Mouse (Mus musculus) adrenal gland, postnatal 36 days (tissue): Measurements from ENCODE around the gene Rfx8. TPM values are rescaled to one million over a fixed set of nuclear protein-coding genes. Genes with fewer than 3 reads are reported as not detected.

ENCODE experiments used
- DNase-seq, 2 experiments: peaks; one replicate each; pipeline ENCODE4 v3.0.0; 2021; ENCODE audit warnings: mixed read lengths in 1 of 2
- total RNA-seq, 2 experiments: library from RNA; stranded (reverse); gene quantifications; 2 replicates each; pipeline ENCODE4 v1.2.3; 2021

Rfx8 gene
- total RNA-seq, 2 experiments from 2014 or later = 0.20 TPM; not detected in 1

GRCm38 (mm10) chr1:39734881-39735280 lies 14.1 kb upstream of the Rfx8 start:
- DNase-seq = no peak

- DNase-seq = peak in 1 of 2 experiments; percentile 27
Measured at GRCm38 (mm10) chr1:39734311-39734710, 13.5 kb upstream of the Rfx8 start.

DNA sequence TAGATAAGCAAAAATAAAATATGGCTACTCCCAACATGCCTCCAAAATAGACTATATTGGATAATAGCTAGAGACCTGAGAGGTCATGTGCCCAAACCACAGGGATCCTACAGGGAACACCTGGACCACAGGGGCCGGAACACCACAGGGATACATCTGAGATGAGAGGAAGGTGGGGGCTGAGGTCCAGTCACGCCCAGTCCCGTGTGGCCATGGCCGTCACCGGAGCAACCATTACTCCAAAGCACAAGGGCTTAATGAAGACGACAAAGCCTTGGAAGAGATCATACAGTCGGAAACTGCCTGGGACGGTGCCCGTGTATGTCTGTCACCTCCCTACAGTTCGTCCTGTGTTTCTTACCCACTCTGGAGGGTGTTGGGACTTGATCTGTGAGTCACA lies 13.1 kb upstream of the Rfx8 start:
- DNase-seq = no peak

DNA sequence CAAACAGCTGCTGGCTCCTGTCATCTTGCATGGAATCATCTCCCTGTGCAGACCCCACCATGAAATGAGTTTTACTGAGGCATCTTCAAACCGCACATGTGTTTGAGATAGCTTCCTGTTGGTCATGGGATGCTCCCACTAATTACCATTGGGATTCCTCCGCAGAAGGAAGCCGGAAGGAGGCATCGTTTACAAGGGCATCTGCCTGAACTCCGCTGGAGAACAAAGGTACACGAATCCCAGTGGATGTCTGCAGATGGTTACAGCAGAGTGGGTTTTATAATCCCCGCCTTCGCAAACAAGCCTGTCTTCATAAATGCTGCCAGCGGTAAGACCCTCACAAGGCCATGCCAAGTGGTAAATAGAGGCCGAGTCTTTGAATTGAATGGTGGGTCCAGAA lies 11.3 kb upstream of the Rfx8 start:
- DNase-seq = no peak

GRCm38 (mm10) chr1:39731543-39731942 lies 10.7 kb upstream of the Rfx8 start:
- DNase-seq = peak in 1 of 2 experiments; percentile 44

DNA sequence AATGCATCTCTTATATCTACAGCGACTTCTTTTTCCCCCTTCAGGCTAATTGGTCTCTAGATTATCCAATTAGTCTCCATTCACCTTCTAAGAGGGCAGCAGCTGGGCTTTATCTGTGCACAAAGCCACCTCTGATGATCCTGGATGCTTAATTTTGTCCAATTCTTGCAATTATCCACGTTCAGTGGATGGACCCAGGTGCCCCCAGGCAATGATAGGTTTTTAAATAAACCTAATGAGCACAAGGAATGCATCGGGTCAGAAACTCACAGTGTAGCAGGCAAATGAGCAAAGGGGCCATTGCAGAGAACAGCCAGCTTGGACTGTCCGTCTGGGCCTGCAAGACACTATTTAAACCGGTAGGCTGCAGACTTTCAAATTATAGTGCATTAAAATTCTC lies 10.1 kb upstream of the Rfx8 start:
- no peak for DNase-seq

GRCm38 (mm10) chr1:39729919-39730318 lies 9.1 kb upstream of the Rfx8 start:
- no peak for DNase-seq

DNA sequence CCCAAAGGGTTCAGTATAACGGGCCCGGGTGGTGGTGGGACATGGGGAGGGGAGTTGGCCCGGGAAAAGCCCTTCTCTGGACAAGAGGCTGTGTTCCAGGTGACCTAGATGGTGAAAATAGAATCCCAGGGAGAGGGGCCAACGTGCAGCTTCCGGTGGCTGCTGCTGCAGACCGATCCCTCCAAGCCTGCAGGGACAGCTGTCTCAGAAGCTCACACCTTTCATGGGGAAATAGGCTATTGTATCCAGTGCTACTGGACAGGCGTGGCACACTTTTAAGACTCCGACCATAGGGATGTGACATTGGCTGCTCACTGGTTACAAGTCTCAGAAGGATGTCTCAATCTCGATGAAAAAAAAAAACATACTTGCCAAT lies 542 bp upstream of the Rfx8 start:
- no peak for DNase-seq

DNA sequence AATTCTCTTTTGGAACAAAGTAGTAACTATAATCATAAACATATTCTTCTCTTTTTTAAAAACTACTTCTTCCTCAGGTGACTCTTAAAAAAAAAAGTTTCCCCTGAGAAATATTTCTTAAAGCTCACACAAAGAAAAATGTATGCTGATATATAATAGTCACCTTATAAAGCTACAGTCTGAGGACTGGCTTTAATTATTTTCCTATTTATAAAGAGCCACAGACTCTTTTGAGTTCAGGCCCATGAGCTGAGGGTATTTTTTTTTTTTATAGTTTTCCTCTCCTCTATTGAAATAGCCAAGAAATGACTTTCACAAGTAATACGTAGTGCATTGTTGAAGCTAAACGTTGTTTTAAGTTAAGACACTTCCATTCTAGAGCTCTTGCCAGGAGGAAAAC lies 611 bp downstream of the Rfx8 start:
- no peak for DNase-seq

DNA sequence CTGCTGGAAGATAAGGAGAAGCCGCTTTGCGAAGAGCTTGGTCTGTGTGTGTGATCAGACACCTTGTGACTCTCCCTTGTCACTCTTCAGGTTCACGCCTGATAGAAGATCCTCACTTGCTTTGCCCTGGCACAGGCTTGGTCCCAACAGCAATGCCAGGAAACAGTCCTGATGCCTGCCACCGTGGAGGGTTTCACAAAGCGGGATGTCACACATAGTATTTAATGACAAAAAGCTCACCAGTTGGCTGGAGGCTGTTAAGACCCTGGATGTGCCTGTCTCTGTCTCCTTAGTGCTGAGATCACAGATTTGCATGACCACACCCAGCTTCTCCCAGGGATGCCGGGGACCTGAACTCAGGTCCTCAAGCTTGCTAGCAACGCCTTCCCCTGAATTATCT lies 5.2 kb downstream of the Rfx8 start:
- no peak for DNase-seq

DNA sequence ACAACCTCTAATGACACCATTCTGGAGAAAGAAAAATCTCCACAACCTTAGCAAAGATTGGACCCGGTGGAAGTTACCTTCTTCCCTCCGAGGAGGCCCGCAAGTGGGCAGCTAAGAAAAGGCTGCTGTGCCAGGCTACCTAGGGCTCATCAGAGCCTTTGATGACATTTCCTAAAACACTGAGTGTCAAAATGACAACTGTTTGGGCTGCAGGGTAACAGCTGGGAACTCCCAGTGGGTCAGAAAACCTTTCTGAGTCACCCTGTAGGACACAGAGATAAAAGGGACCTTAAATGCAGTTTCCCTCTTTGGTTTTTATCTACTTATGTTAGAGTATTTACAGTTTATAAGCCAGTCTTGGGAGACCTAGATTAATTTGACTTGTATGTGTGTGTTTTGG lies 6.1 kb downstream of the Rfx8 start:
- no peak for DNase-seq

DNA sequence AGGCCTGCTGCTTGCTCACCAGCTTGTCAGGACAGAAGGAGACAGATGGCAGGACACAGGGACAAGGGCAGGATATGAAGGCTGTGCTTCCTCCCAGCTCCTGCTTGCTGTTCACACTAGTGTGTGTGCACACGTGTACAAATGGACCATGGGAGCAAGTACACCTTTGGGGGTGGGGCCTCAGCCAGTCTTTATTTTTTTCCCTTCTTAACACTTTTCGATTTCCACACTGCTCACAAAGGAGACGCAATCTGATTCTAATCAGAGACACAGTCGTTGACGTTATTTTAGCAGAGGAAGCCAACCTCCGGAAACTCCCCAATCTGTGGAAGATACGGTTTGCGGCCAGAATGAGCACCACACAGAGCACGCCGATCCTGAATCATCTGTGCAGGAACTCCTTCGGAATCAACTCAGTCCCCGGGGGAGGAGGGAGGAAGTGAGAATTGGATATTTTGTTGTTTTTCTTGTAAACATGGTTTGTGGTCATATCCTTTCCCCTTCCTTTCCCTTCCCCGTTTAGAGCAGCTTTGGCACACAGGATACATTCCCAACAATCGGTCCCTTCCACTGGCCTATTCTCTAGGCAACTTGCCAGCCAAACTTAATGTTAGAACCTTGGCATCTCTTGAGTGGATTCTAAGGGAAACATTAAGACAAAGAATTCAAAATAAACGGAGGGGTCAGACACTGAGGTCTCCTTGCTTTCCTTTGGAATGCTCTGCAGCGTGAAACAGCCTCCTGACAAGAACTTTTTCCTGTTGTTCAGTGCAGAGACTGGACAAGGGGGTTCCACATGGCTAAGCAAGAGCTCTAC lies 6.7 kb downstream of the Rfx8 start:
- DNase-seq = peak; percentile 31 to 60

GRCm38 (mm10) chr1:39713300-39713699 lies 7.5 kb downstream of the Rfx8 start:
- no peak for DNase-seq

GRCm38 (mm10) chr1:39712261-39712660 lies 8.5 kb downstream of the Rfx8 start:
- DNase-seq = peak; percentile 49 to 63

DNA sequence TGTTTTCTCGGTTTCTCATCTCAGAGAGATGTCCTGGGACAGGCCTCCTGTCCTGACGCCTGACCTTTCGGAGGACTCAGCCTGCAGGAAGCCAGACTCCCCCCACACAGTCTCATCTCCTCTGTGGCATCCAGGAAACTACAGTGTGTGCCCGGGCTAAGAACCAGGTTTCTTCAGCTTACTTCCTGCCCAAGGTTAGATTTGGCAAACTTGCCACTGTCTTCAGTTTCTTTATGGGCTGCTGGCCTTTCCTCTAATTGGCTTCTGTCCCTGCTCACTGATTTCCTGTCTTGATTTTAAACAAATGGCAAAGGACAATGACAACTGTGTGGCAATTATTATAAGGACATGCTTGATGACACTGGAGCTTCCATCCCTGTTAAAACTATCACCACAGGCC lies 10.2 kb downstream of the Rfx8 start:
- DNase-seq = peak; percentile 22 to 46

DNA sequence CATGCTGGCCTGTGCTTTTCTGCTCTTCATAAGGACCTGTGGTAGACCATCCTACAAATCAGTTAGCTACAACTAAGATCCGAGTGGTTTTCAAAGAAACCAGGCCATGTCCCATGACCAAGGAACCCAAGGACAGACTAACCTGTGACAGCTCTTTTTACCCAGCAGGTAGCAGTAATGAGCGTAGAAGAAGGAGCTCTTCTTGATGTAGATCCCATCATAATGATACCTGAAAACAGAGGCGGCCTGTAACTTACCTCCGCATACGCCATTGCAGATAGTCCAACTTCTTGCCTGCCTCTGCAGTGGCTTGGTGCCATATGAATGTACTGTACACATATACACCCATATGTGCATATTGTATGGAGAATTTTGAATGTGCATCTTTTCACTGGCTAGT lies 10.8 kb downstream of the Rfx8 start:
- no peak for DNase-seq

- no peak for DNase-seq
Measured at GRCm38 (mm10) chr1:39708778-39709177, 12.0 kb downstream of the Rfx8 start.

DNA sequence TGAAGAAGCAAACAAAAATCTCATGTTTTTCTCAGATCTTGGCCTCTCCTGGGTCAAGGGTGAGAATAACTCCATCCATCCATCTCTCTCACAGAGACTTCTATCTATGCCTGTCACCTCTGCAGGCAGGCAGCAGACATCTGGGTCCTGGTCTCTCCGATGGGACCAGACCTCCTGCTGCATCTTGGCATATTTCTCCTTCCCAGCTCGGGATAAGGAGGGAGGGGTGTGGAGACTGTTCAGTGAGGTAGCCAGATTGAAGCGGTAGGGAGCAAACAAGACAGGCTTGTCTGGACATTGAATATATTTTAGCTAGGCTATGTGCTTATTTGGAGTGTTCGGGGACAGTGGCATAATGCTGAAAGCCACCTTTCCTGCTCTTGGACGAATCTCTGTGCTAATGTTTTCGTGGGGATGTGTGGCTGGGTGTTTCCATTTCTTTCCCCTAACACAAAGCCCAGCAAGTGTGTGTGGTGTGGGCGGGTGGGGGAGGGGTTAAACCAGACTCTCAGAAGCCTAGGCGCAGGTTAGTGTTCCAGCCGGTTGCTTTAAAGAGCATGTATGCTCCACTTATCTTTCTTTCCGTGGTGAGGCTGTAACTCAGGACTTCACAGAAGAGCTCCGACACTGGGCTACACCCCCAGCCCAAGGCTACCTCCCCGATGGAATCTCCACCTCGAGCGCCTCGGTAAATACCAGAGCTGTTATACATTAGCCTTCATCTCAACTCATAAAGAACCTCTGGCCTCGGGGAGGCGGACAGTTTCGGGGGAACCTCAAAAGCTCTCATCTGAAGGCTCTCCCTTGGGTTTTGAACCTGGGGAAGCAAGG lies 18.4 kb downstream of the Rfx8 start:
- DNase-seq = no peak

DNA sequence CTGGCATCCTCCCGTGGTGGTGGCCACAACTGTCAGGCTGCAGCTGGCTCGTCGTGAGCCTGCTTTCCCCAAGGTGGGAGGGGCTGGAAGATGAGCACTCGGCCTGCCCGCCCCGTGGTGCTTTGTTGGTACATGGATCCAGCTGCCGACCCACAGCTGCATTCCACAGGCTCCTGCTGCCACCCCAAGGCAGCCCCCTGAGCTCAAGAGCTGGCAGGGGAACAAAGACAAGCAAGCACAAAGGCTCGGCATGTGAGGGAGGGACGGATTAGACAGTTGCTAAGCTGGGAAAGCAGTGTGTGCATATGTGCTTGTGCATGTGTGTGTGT lies 19.6 kb downstream of the Rfx8 start:
- no peak for DNase-seq

DNA sequence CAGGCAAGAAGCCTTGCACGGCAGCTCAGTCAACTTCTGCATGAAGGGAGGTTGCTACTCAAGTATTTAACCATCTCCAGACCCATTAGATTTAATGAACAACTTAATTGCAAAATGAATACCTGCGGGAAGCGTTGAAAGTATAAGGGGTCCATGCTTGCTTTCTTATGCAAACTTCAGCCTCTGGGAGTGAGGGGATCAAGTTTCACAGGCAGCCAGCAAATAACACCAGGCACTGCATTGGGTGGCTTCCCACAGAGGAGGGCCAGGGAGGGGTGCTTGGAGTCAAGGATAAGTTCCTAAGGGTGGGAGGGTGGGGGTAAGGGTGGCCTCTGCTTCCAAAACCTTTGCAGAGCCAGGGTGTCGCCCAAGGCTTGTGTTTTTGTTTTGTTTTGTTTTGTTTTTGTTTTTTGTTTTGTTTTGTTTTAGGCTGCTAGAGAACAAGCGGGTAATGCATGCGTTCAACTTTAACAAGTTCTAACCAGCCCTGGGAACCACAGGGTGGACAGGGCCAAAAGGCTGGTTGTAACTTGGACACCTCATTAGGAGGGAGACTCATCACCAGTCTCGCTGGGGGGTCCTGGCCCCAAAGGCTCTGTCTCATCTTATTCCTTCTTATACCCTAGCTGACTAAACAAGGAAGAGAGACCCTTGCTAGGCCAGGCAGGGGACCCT lies 20.1 kb downstream of the Rfx8 start:
- no peak for DNase-seq

DNA sequence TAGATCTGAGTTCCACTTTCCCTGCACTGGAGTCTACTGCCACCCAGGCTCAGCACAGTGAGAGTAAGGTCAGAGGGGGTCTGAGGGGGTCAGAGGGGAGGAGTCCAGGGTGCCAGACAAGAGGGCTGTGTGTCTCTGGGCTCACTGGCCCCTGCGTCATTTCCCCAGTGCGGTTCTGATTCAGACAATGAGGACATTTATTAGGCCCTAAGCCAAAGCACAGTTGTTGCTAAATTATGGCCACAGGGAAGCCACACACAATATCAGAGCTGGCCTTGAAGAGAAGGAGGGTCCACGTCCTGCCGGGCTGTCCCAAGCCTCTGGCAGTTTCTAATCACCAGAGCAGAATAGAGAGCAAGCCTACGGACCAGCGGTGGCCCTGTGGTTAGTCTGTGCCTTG lies 22.3 kb downstream of the Rfx8 start:
- DNase-seq = peak; percentile 66 to 71

- DNase-seq = no peak
Measured at GRCm38 (mm10) chr1:39695198-39695597, 25.6 kb downstream of the Rfx8 start.

DNA sequence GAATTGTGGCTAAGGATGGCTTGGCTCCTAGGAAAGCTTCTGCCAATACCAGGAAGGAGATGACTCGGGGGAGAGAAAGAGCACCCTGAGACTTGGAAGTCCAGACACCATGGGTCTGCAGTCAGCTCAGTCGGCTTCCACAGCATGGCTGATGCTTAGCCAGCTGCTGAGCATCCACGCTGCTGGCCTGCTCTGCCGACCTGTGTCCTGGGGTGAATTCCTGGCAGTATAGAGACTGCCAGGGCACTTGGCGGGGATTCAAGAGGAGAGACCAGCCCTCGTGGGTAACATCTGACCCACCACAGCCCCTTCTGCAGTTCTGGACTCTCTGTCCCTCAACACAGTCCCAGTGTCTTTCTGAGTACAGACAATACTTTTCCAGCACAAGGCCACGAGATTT lies 26.0 kb downstream of the Rfx8 start:
- DNase-seq = no peak
